Mouse (Mus musculus) liver, adult 2 months (tissue): ENCODE results near the gene Iqgap3.

Source experiments
- CTCF ChIP-seq: fragments of 200-500 bp; IDR thresholded peaks from 2 replicates; pipeline ENCODE4 v1.5.1; 2011; ENCODE audit warnings: low read depth, low read length, control low read depth
- POLR2A ChIP-seq: fragments of 200-500 bp; IDR thresholded peaks from 2 replicates; pipeline ENCODE4 v1.6.1; 2011; ENCODE audit warnings: low read length, control low read depth; ENCODE audit not compliant: insufficient read depth; ENCODE audit errors: extremely low read depth

DNA sequence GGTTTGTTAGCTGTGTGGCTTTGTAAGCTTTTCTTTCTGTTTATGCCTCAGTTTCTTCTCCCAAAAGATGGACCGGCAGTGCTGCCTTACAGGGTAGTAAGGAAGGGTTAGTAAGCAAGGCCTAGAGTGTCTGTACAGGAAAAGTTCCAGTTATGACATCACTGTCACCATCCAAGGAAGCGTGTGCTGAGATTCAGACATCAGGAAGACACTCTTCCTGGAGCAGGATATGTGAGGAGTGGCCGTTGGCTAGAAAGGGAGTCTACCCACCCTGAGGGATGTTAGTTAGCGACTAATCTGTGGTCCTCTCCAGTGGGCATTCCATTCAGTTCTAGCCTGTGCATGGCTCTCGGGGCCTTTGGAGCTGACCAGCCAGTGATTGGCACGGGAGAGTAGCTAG is 20.4 kb downstream of the Iqgap3 start:
- TF ChIP-seq CTCF (no peak), POLR2A (no peak)
